ENCODE assay signal across 8 mouse cellular contexts in the genomic region with DNA sequence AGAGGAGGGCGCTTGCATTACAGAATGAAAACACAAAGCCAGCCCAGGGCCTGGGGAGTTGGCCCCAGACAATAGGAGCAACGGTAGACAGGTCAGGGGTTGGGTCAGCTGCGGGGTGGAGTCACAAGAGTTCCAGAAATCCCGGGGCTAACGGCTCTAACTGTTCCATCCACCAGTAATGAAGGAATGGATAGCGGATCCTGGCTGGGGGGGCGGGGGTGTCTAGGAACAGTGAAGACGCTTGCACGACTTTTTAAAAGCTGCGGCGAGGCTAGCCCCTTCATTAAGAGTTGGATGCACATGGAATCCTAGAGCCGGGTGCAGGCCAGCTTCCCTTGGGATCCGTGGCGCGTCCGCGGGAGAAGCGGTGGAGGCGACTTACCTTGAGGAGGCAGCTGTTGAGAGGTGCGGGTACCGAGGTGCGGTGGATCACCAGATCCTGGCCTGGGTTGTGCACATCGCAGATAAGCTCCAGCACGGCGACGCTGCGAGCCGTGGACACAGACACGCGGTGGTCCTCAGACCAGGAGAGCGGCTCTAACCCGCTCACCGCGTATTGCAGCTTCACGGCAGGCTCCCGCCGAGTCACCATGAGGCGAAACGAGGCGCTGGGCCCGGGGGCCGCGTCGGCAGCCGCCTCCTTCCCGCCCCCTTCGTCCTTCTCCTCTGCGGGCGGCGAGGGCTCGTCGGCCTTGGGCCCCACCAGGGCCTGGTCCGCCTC. TPM values are rescaled to one million over a fixed set of nuclear protein-coding genes. Genes with fewer than 3 reads are reported as not detected.
DNase-seq lines count a peak whose midpoint lies in the region; ATAC-seq and TF ChIP-seq lines count a peak whose summit lies in the region.

No protein-coding gene starts in this region.

- under 1% methylated on average over 52 of the region's 53 CpGs for WGBS in forebrain, embryonic 10.5 days
- WGBS in intestine, postnatal 0 days = under 1% methylated on average over 52 of the region's 53 CpGs
- under 1% methylated on average over 53 of the region's 53 CpGs for WGBS in stomach, embryonic 15.5 days

- no peak; the same call in 1 of the 2 replicates for ATAC-seq in intestine, postnatal 0 days
- peak; percentile 34; the same call in 1 of the 2 replicates for ATAC-seq in stomach, embryonic 15.5 days (ENCODE audit: insufficient read depth, low FRiP score, low read depth)

- H3K4me2 ChIP-seq in intestine, postnatal 0 days (replicated peaks; ENCODE audit: low read depth) = peak overlapping the region; percentile 95
- H3K4me2 ChIP-seq in stomach, embryonic 15.5 days = peak overlapping the region; percentile 87

- no peaks in the 10 kb centered on the region for H3K9me3 ChIP-seq in forebrain, embryonic 10.5 days
- no peaks in the 10 kb centered on the region for H3K9me3 ChIP-seq in intestine, postnatal 0 days (ENCODE audit: control insufficient read depth)
- no peaks in the 10 kb centered on the region for H3K9me3 ChIP-seq in stomach, embryonic 15.5 days

- DNase-seq in layer of hippocampus, adult 9-11 months = peak; percentile 14
- no peak for DNase-seq in layer of hippocampus, adult 18-20 months (ENCODE audit: low spot score in 2 of 2)
- peak; percentile 38 for DNase-seq in MN1 (ENCODE audit: low spot score)
- peak; percentile 24 for DNase-seq in forebrain, embryonic 10.5 days (ENCODE audit: extremely low spot score, low spot score)
- peak; percentile 19 for DNase-seq in lung, postnatal 10 days
- DNase-seq in layer of hippocampus, adult 9-10 months (ENCODE audit: low spot score) = no peak

- H3K27ac ChIP-seq in forebrain, embryonic 10.5 days = peak overlapping the region; percentile 96
- peak overlapping the region; percentile 82 for H3K27ac ChIP-seq in intestine, postnatal 0 days (ENCODE audit: low read depth, low read length)
- peak overlapping the region; percentile 94 for H3K27ac ChIP-seq in stomach, embryonic 15.5 days

- H3K4me3 ChIP-seq in forebrain, embryonic 10.5 days = peak overlapping the region; percentile 98
- H3K4me3 ChIP-seq in intestine, postnatal 0 days (ENCODE audit: low read depth, low read length) = peak overlapping the region; percentile 96
- peak overlapping the region; percentile 77 for H3K4me3 ChIP-seq in stomach, embryonic 15.5 days (replicated peaks)

- H3K9ac ChIP-seq in intestine, postnatal 0 days (ENCODE audit: low read depth, low read length) = peak overlapping the region; percentile 84
- H3K9ac ChIP-seq in stomach, embryonic 15.5 days = peak overlapping the region; percentile 85

- H3K27me3 ChIP-seq in forebrain, embryonic 10.5 days (ENCODE audit: poor library complexity, severe bottlenecking) = no peaks in the 10 kb centered on the region
- H3K27me3 ChIP-seq in intestine, postnatal 0 days (replicated peaks; ENCODE audit: control insufficient read depth, insufficient read depth, low read length) = no peaks in the 10 kb centered on the region
- H3K27me3 ChIP-seq in stomach, embryonic 15.5 days (replicated peaks) = no peaks in the 10 kb centered on the region

- TF ChIP-seq CTCF in intestine, postnatal 0 days (IDR thresholded peaks at IDR 0.05; ENCODE audit: low read depth) = no peak

- peaks cover 39% of the 10 kb centered on the region for H3K4me1 ChIP-seq in forebrain, embryonic 10.5 days
- 0 out of 2 replicates have a peak, but pooled peaks cover 5% of the 10 kb centered on the region for H3K4me1 ChIP-seq in intestine, postnatal 0 days (replicated peaks; ENCODE audit: control insufficient read depth, insufficient read depth, low read length)
- peaks cover 26% of the 10 kb centered on the region for H3K4me1 ChIP-seq in stomach, embryonic 15.5 days

- H3K36me3 ChIP-seq in forebrain, embryonic 10.5 days (replicated peaks) = peaks cover 27% of the 10 kb centered on the region
- H3K36me3 ChIP-seq in intestine, postnatal 0 days (ENCODE audit: control insufficient read depth, insufficient read depth) = peaks cover 12% of the 10 kb centered on the region
- H3K36me3 ChIP-seq in stomach, embryonic 15.5 days = peaks cover 5% of the 10 kb centered on the region

RNA-seq across cellular contexts. Expression of a gene that starts 0.5 kb away (rescaled TPM):
- total RNA-seq in layer of hippocampus, adult 18-20 months (2021) = 10 to 100 TPM; 34.9 to 35.4 TPM
- polyA plus RNA-seq in forebrain, embryonic 10.5 days (2016; fragmentation: Nextera tagmentation; extraction: Ambion mirVana) = 22.7 and 24.4 TPM in 2 replicates
- 3.0 and 3.7 TPM in 2 replicates for polyA plus RNA-seq in intestine, postnatal 0 days (2015; fragmentation: Nextera tagmentation; extraction: Ambion mirVana)
- 12.0 and 12.5 TPM in 2 replicates for polyA plus RNA-seq in stomach, embryonic 15.5 days (2015; fragmentation: Nextera tagmentation; extraction: Ambion mirVana)

RNA-seq across cellular contexts. Expression of a gene that starts 0.5 kb away (rescaled TPM):
- total RNA-seq in layer of hippocampus, adult 18-20 months (2021) = 1 to 10 TPM; 7.1 to 9.9 TPM
- polyA plus RNA-seq in forebrain, embryonic 10.5 days (2016; fragmentation: Nextera tagmentation; extraction: Ambion mirVana) = 20.9 and 22.9 TPM in 2 replicates
- 3.0 and 3.9 TPM in 2 replicates for polyA plus RNA-seq in intestine, postnatal 0 days (2015; fragmentation: Nextera tagmentation; extraction: Ambion mirVana)
- 12.6 and 13.2 TPM in 2 replicates for polyA plus RNA-seq in stomach, embryonic 15.5 days (2015; fragmentation: Nextera tagmentation; extraction: Ambion mirVana)

Comparison
In these comparisons a context has a peak if more than half of its experiments do, and no peak if none do; other contexts are left out.
1. DNase-seq: peak in layer of hippocampus, adult 9-11 months (single experiment), MN1 (single experiment), forebrain, embryonic 10.5 days (single experiment) and lung, postnatal 10 days (single experiment); none in layer of hippocampus, adult 18-20 months (0 of 2) and layer of hippocampus, adult 9-10 months (single experiment).
2. Peak in every context shown above with its lines, with median percentiles within 50 percentile points of each other: H3K27ac ChIP-seq and H3K4me3 ChIP-seq.